Mouse (Mus musculus): ENCODE measurements around the gene Slc18b1. TPM values are rescaled to one million over a fixed set of nuclear protein-coding genes. Genes with fewer than 3 reads are reported as not detected.

Slc18b1 gene
- polyA plus RNA-seq, 1 experiment from 2014 or later, result 12.0 TPM

DNA sequence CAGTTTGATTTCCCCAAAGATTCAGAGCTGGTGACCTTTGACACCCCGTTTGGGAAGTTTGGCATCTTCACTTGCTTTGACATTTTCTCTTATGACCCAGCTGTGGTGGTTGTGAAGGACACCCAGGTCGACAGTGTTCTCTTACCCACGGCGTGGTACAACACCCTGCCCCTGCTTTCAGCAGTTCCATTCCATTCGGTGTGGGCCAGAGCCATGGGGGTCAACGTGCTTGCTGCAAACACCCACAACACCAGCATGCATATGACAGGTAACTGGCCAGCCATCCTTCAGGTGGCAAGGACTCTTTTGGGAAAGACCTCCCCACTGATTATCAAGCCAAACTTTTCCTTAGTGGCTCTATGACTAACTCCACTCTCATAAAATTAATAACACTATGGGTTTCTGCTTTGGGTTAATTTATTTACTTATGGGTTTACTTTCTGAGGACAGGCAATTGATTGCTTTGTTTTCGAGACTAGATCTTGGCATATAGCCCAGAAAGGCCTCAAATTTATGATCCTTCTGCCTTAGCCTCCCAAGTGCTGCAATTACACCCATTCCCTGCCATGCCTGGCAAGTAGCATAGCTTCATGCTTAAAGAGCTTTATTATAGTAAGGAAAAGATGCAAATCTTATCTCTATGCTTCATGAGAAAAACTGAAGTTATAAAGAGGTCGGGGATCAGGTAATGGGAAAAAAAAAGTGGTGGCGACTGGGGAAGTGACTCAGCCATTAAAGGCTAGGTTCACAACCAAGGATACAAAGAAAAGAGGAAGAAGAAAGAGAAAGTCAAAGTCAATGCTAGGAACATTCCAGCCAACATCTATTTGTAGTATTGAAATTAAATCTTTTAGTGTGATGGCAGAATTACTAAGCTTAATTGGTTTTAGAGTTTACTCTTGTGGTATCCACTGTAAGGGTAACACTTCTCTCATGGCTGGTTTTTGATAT is 67.9 kb downstream of the Slc18b1 start:
- H3K4me2 ChIP-seq (replicated peaks), result no peak overlapping the region
- H3K9ac ChIP-seq, result no peak overlapping the region
- 83% methylated on average over 9 of the region's 9 CpGs for WGBS
- no peaks in the 10 kb centered on the region for H3K36me3 ChIP-seq
- H3K4me3 ChIP-seq, result no peak overlapping the region
- H3K27ac ChIP-seq, result no peak overlapping the region
- H3K9me3 ChIP-seq, result peaks cover 7% of the 10 kb centered on the region; the same call in 1 of the 2 replicates
- ATAC-seq (ENCODE audit: low FRiP score, low read depth), result no peak
- no peaks in the 10 kb centered on the region for H3K27me3 ChIP-seq (replicated peaks)
- no peaks in the 10 kb centered on the region for H3K4me1 ChIP-seq

Other genes with a start within 250 kb of the Slc18b1 start
- gene Rps12, start 9.7 kb upstream of the Slc18b1 start, polyA plus RNA-seq (2016; fragmentation: Nextera tagmentation; extraction: Ambion mirVana), result 105 and 112 TPM in 2 replicates
- not detected in 2 replicates for gene Vnn3, start 54.5 kb downstream of the Slc18b1 start, polyA plus RNA-seq (2016; fragmentation: Nextera tagmentation; extraction: Ambion mirVana)
- gene Vnn1, start 97.7 kb downstream of the Slc18b1 start, polyA plus RNA-seq (2016; fragmentation: Nextera tagmentation; extraction: Ambion mirVana), result 0.42 and 0.44 TPM in 2 replicates
- gene Taar1, start 123.4 kb downstream of the Slc18b1 start, polyA plus RNA-seq (2016; fragmentation: Nextera tagmentation; extraction: Ambion mirVana), result not detected in 2 replicates
- not detected in 2 replicates for gene Taar2, start 141.6 kb downstream of the Slc18b1 start, polyA plus RNA-seq (2016; fragmentation: Nextera tagmentation; extraction: Ambion mirVana)
- gene Taar3, start 152.6 kb downstream of the Slc18b1 start, polyA plus RNA-seq (2016; fragmentation: Nextera tagmentation; extraction: Ambion mirVana), result not detected in 2 replicates
- not detected in 2 replicates for gene Taar4, start 163.5 kb downstream of the Slc18b1 start, polyA plus RNA-seq (2016; fragmentation: Nextera tagmentation; extraction: Ambion mirVana)
- not detected in 2 replicates for gene Taar5, start 173.7 kb downstream of the Slc18b1 start, polyA plus RNA-seq (2016; fragmentation: Nextera tagmentation; extraction: Ambion mirVana)
- not detected in 2 replicates for gene Taar6, start 188.7 kb downstream of the Slc18b1 start, polyA plus RNA-seq (2016; fragmentation: Nextera tagmentation; extraction: Ambion mirVana)
- not detected in 2 replicates for gene Taar7a, start 196.5 kb downstream of the Slc18b1 start, polyA plus RNA-seq (2016; fragmentation: Nextera tagmentation; extraction: Ambion mirVana)
- not detected in 2 replicates for gene Taar7b, start 203.0 kb downstream of the Slc18b1 start, polyA plus RNA-seq (2016; fragmentation: Nextera tagmentation; extraction: Ambion mirVana)
- not detected in 2 replicates for gene Taar7d, start 230.2 kb downstream of the Slc18b1 start, polyA plus RNA-seq (2016; fragmentation: Nextera tagmentation; extraction: Ambion mirVana)
- gene Taar7e, start 240.6 kb downstream of the Slc18b1 start, polyA plus RNA-seq (2016; fragmentation: Nextera tagmentation; extraction: Ambion mirVana), result not detected in 2 replicates